Mouse (Mus musculus): ENCODE results near the gene Dgkg.

Gene Dgkg

DNA sequence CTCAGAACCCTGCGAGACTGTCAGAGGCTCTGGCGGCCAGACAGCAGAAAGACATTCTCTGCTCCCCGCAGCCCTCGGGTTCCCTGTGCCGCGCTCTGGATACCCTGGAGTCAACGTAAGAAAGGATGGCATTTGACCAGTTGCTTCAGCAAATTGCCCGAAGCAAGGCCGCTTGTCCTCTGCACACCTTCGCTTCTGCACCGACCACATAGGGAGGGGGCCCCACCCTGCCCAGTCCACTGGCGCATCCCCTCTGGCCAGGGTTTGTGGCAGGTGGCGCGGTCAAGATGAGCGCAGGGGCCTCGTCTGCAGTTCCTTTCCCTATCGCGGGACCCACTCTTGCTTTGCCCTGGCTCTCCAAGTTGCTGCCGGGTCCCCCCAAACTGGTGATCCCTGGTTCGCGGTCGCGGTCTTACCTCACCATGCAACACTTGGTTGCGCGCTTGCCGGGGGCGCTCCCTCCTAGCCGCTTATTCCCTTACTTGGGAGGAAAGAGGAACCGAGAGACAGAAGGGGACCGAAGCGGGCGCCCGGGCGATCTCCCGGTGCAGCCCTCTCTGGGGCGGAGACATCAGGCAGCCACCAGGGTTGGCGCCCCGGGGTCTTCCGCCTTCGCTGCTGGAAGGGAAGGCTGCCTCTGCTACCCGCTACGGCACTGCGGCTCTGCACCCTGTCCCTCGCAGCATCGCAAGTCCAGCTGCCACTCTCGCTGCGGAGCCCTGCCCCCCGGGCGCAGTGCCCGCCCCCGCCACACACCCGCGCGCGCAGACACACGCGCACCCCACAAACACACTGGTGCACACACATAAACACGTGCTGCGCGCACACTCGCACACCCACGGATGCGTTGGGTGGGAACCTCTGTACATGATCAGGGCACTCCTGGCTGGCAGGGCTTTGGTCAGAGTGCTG, at the start of gene Dgkg:
Gene Dgkg (minus strand): TSS at position 689 of the 912 bp plus-strand sequence.
- peak; percentile 71 to 73 for DNase-seq (ENCODE audit: low spot score in 2 of 2)

GRCm38 (mm10) chr16:22704946-22705345, 47.9 kb upstream of the Dgkg start:
- DNase-seq (ENCODE audit: low spot score in 2 of 2): no peak

DNA sequence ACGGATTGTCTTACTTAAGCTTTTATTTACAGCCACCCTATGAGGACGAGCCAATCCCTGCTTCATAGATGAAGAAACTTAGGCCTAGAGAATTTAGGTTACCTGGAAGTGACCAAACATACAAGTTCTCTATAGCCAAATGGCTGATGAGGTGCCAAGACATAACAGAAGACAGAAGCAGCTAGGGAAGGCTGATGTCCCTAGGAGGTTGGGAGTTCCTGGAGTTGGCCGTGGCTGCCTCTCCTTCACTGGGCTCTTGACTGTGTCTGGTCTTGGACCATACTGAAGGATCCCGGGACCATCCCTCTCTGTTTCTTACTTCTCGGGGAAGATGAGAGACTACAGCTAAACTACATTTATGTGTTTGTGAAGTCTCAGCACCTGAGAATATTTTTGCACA, 47.1 kb upstream of the Dgkg start:
- no peak for DNase-seq (ENCODE audit: low spot score in 2 of 2)

DNA sequence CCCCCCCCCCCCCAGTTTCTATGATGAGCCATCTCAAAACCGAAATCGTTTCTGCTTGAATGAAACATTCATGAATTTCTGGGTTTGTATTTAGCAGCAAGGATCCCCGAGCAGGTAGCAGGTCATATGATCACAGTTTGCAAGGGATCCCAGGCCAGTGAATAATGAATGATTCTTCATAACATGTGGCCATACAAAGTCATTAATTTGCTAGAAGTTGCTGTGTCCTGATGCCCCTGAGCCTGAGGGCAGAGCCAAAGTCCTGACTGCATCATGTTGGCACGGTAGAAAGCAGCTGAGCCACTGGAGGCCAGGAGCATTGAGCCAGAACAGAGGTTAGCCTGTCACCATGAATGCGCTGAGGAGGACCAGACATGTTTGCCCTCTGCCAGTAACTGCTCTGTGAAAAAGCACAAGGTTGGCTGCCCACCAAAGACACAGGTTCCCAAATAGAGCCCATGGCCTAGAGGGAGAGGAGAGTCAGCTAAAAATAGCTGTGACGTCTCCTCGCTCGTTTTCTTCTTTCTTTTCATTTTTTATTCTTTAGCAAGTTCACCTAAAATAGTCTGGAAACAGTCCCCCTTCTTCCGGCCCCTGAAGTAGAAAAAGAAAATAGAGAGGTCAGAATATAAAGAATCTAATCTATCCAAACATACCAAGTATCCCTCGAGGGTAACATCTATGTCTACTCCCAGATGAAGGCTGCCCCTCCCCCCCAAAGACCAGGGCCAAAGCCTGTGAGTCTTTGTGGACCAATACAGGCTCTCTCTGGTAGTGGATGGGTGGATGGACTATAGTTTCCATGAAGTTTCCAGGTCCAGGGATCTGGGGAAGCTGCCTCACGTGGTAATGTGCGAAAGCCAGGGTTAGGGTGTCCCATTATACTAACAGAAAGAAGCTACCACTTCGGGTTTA, 42.1 kb upstream of the Dgkg start:
- no peak for DNase-seq (ENCODE audit: low spot score in 2 of 2)

DNA sequence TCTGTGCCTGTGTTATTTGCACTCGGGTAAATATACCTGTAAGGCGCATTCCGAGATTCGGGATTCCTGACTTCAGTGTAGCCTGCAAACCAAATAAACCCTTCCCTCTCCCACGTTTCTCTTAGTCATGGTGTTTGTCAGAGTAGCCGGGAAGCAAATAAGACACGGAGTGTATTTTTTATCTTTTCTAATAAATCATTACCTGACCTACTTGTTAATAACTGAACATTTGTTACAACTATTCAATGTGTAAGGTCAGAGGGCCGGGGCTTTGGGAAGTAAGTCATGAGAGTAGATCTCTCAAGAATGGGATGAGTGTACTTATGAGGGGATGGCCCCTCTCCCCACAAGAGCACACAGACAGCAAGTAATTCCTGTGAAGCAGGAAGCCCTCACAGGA, 41.1 kb upstream of the Dgkg start:
- DNase-seq (ENCODE audit: low spot score in 2 of 2): no peak

- DNase-seq (ENCODE audit: low spot score in 2 of 2): no peak
Observed at GRCm38 (mm10) chr16:22689622-22690021, 32.6 kb upstream of the Dgkg start.

- peak; percentile 38 to 67 for DNase-seq (ENCODE audit: low spot score in 2 of 2)
Observed at GRCm38 (mm10) chr16:22687711-22688230, 30.8 kb upstream of the Dgkg start.

DNA sequence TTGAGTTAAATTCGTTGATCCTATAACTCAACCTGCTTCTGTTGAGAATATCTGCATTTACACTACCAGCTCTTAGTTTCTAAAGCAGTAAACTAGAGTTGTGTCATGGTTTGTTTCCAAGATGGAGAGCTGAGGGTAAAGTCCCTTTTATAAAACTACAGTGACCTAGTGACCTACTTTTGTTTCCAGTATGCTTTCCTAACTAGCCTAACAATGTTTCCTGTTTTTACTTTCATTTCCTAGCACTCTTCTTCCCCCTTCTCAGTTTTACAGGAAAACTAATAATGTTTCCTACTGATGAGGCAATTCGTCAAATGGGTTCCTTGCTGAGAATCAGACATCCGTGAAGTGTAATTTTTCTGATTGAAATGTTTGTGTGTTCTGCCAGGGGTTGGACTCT, 26.6 kb upstream of the Dgkg start:
- DNase-seq (ENCODE audit: low spot score in 2 of 2): no peak

GRCm38 (mm10) chr16:22682727-22683126, 25.7 kb upstream of the Dgkg start:
- no peak for DNase-seq (ENCODE audit: low spot score in 2 of 2)

- DNase-seq (ENCODE audit: low spot score in 2 of 2): no peak
Observed at GRCm38 (mm10) chr16:22679641-22680040, 22.6 kb upstream of the Dgkg start.

- DNase-seq (ENCODE audit: low spot score in 2 of 2): no peak
Observed at GRCm38 (mm10) chr16:22674636-22675035, 17.6 kb upstream of the Dgkg start.

DNA sequence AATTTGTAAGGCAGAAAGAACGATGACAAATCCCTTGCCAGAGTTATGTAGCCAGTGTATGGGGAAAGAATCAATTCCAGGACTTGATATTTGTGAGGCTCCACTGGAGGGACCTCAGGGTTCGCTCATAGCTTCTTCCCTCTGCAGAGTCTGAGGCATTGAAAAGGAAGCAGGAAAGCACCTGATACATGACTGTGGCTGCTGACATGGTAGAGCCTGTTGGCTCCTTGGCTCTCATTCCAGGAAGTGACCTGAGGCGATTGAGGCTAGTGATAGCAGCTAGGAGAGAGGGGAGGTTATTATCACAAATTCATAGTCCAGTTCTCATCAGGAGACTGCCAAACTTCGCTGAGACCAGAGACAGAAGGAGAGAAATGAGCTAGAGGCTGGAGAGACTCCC, 17.1 kb upstream of the Dgkg start:
- DNase-seq (ENCODE audit: low spot score in 2 of 2): no peak

- DNase-seq (ENCODE audit: low spot score in 2 of 2): no peak
Observed at GRCm38 (mm10) chr16:22664033-22664432, 7.0 kb upstream of the Dgkg start.

DNA sequence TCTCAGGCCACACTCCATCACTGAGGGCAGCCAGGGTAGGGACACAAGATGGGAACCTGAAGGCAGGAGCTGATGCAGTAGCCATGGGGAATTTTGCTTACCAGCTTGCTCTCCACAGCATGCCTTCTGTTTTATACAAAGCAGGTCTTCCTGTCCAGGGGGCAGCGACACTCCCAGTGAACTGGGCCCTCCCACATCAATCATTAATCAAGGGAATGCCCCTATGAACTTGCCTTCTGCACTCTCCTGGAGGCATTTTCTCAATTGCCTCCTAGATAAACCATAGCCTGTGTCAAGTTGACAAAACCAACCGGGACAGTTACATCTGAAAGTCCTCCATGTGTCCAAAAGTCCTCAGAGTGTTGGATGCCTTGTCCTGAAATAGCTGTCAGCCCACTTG, 6.1 kb upstream of the Dgkg start:
- no peak for DNase-seq (ENCODE audit: low spot score in 2 of 2)

DNA sequence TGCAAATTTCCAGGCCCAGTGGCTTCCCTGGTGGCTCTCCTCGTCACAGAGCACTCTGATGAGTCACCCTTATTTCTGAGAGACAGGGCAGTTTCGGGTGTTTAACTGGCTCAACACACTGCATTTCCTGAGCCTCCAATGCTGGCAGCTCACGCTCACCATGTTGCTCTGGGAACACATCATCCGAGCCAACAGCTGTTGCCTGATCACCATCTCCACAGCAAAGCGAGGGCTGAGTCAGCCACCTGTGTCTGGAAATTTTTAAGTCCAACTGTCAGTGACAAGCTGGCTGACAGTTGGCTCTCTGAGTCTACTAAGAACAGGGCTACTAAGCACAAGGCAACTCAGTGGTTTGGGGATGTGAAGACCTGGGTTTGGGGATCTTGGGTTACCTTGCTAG, 4.1 kb upstream of the Dgkg start:
- peak; percentile 42 to 62 for DNase-seq (ENCODE audit: low spot score in 2 of 2)

DNA sequence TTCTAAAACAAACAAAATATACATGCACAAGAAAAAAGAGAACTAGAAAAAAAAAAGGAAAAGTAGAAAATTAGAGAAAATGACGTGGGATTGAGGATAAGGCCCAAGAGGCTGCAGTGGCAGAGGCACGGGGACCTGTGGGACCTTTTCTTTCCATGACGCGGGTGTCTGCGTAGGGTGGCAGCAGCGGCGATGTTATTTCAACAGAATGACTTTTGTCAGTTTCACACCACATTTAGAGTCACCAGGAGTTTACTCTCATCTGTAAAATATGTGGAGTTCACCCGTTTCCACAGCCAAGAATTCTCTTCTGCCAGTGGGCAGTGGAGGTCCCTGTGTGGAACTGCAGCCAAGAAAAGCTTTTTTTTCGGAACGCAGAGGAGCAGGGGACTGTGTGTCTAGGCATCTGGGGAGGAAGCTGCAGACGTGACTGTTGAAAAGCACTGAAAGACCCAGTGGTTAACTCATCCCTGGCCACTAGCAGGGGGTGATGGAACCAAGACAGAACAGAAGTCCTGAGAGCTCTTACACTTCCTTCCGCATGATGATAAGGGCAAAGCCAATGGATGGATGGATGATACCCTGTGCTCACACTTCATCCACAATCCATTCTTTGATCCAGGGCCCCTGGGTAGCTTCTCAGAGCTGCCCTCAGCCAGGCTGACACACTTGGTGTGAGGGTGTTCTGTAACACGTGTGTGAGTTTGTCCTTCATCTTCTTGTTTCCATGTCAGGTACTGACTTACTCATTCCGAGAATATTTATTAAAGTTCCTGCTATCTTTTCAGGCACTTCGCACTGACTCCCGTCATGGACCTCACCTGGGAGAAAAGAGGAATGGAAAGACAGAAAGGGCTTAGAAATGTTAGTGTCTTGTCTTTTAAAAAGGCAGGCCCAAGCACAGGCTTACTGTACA, 1.1 kb upstream of the Dgkg start:
- DNase-seq (ENCODE audit: low spot score in 2 of 2): no peak

DNA sequence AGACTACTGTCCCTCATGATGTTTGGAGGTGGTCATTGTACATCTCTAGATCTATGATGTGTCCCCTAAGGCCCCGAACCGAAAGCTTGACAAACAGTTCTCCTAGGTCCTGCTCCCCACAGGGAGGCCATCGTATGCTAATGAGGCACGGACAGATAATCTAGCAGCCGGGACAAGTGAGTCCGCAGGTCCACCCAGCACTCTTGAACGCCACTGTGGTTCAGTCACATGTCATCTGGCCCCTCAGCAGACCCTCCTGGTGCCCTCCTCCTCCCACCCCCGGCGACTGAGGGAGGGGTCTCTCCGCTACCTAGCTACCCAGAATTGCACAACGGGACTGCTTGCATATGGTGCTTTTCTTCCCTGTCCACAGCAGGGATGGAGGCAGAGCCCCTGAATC, 1.2 kb downstream of the Dgkg start:
- DNase-seq (ENCODE audit: low spot score in 2 of 2): no peak

DNA sequence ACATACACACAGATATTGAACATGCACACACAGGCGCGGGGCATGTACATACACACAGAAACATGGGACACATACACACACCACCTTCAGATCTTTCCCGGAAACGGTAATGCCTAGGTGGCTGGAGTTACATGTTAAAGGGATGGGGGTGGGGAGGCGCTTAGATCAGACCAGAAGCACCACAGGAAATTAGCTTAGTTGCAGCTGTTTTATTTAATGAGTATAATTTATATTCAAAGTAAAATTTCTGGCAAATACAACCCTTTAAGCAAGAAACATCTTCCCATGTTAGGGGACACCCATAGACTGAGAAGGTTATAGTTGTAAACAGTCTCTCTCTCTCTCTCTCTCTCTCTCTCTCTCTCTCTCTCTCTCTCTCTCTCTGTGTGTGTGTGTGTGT, 1.8 kb downstream of the Dgkg start:
- no peak for DNase-seq (ENCODE audit: low spot score in 2 of 2)

DNA sequence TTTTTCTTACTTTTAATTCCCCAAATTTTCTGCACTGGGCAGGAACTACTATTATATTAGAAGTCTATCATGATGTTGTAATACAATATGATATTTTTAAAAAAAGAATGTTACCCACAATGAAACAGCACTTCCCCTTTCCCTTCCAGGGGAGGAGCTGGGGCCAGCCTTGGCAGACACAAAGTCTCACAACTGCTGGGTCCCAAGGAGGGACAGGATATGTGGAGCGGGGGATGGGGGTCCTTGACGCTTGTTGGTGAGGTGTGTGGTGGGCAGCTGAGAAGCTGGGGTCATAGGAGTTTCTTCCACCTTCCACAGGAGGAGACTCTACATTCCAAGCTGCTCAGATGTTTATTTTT, 2.6 kb downstream of the Dgkg start:
- DNase-seq (ENCODE audit: low spot score in 2 of 2): no peak

DNA sequence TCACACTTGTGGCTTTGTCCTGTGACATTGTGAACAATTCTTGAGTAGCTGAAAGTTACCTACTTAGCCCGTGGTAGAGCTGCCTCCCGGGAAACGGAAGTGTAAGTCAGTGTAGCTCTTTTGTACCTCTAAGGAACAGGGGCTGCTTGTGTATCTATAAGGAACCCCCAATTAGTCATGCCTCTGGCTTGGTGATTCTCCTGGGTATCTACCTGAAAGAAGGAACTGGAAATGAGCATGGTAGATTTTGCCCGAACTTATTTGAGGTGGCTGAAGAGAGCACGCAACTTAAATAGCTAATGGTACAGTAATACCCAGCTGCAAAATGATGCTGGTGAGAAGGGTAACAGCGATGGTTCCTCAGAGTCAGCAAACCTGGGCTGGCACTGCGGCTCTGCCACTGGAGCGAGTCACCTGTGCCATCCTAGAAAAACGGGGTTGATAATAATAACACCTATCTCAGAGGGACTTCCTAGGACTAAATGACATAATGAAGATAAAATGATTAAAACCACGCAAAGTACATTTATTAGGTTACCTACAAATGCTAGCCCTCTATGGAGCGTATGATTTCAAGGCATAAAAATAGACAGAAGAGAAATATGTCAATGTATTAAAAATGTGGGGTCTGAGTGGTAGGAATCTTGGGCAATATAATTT, 3.1 kb downstream of the Dgkg start:
- DNase-seq (ENCODE audit: low spot score in 2 of 2): no peak

GRCm38 (mm10) chr16:22651244-22651643, 5.8 kb downstream of the Dgkg start:
- no peak for DNase-seq (ENCODE audit: low spot score in 2 of 2)
